Mouse (Mus musculus) kidney, adult 9 months (tissue): Measurements from ENCODE around the gene Wnk2.
"Not testable (repeated sequence)": the region's sequence is repeated elsewhere in the genome, so short reads cannot be mapped to it uniquely, and the experiment has no call there.

Experiments used
- DNase-seq: peaks from one replicate; pipeline ENCODE4 v3.0.0; 2022

Wnk2 gene

DNA sequence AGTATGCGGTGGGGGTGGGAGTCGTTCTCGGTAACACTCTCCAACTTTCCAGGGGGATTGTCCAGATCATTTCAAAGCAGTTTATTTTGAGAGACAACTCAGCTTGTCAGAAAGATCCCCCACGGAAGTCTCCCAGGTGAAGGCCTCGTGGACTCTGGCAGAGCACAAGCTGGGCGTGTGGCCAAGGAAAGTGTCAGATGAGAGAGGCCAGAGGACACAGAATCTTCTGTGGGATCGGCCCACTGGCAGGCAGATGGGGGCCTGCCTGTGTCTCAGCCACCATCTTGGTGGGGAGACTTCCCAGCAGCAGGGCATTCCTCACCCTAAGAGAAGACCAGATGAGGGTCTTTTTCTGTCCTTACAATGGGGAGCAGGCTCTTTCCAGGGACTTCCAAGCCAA lies 60.4 kb downstream of the Wnk2 start:
- peak; percentile 76 for DNase-seq

DNA sequence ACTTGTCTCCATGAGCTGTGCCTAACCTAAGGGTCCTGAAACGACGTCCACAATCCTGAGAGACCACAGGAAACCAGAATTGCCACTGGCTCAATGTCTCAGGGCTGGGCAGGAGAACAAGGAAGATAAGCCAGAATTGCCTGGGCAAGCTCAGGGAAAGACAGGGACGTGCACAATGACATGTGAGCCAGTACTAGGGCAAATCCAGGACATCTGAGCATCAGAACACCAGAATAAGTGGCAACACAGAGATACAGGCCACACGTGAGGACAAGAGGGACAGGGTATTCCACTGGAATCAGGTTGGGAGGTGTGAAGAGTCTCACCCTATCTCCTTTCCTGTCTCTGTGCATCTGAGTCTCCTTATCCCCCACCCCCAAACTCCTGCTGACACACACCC lies 61.4 kb downstream of the Wnk2 start:
- DNase-seq: no peak

DNA sequence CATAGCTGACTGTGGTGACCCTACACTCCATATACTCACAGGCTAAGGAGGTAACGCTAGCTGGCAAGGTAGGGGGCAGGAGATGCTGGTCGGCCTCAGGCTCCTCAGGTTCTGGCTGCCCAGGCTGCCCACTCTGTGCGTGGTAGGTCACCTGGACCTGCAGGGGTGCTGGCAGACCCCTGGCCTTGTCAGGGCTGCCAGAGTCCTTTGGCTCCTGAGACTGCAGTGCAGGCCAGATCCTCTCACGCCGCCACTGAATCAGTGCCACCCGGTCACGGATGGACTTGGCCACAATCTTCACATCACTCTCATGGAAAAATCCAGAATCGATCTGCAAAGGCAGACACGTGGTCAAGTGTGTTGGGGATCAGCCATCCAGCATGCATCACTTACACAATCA lies 62.6 kb downstream of the Wnk2 start:
- DNase-seq: no peak

DNA sequence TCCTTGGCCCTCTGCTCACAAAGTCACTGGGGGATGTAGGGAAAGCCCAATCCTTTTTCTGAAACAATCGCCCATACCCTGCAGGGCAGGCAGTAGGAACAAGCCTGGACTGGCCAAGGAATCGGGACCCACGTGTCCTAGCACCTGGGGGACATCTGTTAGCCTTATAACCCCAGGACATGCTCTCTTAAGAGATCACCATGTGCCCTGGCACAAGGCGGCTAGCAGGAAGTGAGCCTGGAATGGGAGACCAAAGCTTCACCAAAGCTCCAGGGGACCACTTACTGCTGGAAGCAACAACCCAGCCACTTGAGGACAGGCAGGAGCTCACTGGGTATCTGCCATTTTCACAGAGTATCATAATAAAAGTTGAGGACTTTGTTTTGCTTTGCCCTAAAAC lies 63.0 kb downstream of the Wnk2 start:
- DNase-seq: peak; percentile 62

DNA sequence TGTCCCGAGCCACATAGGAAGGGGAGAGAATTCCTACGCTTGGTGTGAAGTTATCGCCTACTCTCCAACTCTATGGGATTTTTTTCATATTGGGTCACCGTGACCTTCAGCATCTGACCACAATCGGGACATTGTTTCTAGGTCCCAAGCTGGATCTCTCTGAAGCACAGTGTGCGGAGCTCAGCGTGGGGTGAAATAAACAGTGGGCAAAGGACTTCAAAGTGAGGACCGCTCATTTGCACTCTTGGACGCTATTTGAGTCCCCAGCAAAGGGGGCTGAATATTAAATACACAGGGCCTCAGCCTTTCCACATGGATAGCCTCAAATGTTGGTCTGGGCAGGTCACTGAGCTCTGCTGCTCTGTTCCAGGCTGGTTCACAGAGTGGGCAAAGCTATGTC lies 63.9 kb downstream of the Wnk2 start:
- DNase-seq: no peak

DNA sequence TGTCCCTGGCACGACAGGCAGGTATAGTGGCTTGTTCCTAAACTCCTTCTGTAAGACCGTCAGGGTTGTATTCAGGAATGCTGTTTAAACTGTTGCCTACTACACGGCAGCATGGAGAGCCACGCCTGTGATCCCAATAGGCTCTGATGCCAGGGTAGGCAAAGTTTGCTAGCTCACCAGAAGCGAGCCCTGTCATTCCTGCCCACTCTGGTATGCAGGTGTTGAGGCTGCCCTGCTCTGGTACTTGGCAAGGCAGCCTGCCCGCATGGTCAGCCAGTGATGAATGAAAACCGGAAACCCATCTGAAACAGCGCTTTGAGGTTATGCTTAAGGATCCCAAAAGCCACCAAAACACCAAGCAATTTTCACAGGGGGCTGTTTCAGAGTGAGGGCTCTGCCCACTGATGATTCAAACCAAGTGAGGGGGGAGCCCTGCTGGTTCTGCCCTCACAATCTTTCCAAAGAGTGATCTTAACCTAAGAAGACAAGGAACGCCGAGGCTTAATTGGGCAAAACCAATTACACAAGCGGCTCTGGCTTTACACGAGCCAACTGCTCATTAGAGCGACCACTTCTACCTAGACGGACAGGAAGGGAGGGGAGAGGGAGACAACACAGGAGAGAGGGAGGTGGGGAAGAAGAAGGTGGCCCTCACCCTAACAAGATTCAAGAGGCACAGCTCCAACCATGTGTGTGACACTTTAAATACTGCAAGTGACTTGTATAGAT lies 65.5 kb downstream of the Wnk2 start:
- no peak for DNase-seq

DNA sequence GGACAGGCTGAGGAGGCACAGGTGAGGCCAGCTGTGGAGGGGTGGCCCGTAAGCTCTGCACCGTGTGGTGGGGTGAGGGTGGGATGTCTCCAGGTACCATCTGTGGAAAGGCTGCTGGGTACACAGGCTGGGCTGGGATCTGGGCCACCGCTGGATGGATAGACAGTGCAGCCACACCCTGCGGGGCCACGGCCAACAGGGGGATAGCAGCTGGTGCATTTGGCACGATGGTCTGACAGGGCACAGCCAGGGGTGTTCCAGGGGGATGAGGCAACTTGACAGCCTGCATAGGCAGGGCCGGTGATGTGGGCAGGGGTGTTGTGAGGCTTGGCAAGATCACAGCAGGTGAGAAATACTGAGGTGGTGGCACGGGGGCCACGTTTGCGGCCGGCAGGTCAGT lies 71.6 kb downstream of the Wnk2 start:
- DNase-seq: no peak

DNA sequence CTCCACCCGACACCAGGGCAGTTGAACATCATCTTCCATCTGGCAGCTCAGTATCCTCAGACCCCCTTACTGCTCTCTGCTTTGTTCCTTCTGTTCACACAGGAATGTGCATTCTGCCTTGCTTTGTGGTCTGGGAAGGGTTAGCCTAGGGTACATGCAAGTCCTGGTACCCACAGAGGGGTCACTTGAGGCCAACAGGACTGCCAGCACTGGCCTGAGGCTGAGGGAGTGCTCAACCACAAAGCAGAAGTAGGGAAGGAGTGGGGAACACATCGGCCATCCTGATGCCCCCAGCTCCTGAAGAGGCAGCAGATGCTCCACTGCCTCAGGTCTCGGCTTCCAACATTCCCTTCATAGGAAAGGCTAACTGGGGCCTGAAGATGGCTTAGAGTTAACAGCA lies 72.4 kb downstream of the Wnk2 start:
- DNase-seq: no peak

DNA sequence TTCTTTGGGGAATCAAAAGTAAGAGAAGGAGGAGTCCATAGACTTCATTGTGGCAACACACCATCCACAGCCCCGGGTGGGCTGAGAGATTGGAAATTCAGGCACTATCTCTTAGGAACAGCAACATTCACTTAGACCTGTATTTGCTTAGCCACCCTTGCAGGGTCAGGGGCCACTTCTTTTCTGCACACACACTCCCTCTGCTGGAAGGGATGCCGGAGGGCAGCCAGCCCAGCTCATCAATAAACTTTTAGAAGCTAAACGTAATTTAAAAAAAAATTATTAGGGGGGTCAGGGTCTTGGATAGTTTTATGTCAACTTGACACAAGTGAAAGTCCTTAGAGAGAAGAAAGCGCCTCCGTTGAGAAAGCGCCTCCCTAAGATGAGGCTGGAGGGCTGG lies 74.5 kb downstream of the Wnk2 start:
- DNase-seq: no peak

DNA sequence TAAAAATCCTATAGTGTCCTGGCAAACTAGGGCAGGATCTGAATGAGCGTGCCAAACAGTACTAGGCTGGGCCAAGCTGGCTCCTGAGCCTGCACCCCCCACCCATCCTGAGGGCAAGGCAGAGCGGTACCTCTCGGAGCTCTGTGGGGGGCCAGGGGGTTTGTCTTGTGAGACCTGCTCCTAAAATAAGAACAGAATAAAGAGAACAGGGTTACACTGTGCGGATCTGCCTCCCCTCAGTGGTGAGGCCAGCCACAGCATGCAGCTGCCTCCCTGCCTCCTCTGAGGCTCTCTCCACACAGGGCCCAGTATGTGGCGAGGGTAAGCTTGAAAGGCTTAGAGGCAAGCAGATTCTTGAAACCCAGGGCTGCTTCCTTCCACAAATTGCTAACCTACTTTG lies 76.0 kb downstream of the Wnk2 start:
- DNase-seq: no peak

DNA sequence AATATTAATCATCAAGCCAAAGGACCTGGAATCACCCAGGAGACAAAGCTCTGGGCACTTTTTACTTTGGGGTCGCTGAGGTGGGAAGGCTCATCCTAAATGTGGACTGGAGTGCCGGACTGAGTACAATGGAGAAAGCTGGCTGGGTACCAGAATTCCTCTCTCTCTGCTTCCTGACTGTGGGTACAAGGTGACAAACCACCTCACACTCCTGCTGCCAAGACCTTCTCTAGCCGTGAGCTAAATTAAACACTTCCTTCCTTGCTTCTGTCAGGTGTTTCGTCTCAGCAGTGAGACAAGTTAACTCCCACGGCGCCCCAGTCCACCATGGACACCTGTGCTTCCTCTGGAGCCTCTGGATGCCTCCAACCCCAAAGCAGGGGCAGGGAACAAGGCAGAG lies 77.8 kb downstream of the Wnk2 start:
- DNase-seq: no peak

DNA sequence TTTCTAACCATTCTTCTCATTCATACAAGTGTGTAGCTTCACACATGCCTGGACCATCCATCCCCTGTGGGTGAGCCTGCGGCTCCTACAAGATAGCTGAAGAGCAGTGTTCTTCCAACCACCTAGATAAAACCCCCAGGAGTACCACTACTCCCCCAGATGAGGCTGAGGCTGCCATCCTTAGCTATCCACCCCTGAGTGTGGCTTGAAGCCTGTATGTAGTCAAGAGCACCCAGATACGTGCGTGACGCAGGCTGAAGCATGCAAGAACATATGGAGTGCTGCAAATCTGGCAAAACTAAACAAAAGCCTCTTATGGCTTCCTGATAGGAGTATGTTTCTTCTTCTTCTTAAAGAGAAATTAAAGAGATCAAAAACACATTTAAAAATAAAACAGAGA lies 78.4 kb downstream of the Wnk2 start:
- no peak for DNase-seq

DNA sequence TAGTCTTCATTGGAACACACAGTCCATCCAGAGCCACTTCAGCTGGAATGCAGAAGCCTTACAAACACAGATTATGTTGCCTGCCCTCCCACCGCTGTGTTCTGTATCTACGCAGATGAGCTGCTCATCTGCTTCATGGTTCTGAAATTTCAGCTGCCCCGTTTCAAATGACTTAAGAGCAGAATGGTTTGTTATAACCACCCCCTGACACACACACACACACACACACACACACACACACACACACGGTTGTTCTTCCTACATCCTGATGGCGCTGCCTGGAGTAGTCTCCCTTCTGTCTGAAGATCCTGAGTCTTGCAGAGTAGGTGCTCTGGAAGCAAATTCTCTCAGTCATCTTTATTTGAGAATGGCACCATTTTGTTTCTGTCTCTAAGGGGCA lies 83.6 kb downstream of the Wnk2 start:
- no peak for DNase-seq

DNA sequence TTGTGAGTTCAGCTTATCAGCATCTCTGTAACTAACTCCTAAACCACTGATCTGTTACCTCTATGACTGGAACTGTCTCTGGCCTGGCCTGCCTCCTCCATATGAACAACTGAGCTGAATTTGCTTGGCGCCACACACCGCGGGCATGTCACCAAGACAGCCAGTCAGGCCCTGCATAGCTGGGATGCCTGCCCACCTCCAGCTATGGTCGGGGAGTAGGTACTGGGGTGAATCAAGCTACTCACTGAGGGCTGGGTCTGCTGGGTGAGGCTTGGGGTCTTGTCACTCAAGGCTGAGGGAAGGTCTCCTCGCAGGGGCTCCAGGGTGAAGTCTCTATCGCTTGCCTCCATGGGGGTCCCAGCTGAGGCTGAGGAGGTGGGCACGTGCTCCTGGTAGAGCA lies 87.4 kb downstream of the Wnk2 start:
- no peak for DNase-seq

DNA sequence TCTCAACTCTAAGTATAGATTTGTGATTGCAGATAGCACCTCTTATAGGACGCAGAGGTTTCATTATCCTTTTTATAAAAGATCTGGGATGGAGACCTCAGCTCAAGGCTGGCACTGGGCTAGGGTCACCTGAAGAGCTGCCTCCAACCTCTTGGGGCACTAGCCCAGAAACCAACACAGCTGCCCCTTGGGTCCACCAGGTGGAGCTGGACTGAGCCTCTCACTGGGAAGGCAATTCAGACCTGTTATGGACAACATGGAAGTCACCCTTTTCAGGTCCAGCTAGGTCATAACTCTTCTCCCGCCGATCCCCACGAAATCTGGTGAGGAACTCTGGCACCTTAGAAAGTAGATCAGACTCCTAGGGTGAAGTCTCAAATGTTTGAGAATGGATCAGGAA lies 89.3 kb downstream of the Wnk2 start:
- peak; percentile 75 for DNase-seq

DNA sequence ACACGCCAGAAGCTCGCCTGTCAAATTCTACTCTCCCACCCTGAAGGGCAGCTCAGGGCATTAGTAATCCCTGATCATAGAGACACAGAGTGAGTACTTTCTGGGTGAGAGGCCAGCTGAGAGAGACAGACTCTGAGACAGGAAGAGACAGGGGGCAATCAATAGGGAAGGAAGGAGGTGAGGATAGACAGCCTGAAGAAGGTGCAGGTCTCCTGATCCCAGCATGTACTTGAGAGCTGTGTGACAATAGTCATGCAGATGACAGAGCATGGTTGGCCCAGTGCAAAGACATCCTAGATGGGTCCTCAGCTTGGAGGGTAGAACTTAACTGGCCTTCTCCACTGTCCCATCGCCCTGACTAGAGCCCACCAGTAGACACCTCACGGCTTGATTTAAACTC lies 91.5 kb downstream of the Wnk2 start:
- no peak for DNase-seq

DNA sequence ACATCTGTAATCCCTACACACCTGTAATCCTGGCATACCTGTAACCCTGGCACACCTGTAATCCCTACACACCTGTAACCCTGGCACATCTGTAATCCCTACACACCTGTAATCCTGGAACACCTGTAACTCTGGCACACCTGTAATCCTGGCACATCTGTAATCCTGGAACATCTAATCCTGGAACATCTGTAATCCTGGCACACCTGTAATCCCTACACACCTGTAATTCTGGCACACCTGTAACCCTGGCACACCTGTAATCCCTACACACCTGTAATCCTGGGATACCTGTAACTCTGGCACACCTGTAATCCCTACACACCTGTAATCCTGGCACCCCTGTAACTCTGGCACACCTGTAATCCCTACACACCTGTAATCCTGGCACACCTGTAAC lies 93.1 kb downstream of the Wnk2 start:
- not testable (repeated sequence) for DNase-seq

DNA sequence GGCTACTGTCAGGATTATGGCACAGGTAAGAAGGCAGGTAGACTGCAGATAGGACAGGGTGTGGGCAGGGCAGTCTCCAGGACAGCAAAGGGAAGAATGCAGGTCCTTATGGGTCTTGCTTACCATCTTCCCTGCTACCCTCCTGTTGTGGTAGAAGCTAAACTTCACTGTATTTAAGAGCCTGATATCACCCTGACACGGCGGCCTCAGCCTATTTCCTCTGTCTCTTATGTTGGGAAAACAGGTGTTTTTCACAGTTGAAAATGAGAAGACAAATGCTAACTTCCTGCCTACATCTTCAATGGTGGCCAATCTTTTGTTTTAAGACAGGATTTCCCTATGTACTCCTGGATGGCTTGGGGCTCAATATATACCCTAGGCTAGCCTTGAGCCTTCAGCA lies 94.5 kb downstream of the Wnk2 start:
- DNase-seq: no peak

DNA sequence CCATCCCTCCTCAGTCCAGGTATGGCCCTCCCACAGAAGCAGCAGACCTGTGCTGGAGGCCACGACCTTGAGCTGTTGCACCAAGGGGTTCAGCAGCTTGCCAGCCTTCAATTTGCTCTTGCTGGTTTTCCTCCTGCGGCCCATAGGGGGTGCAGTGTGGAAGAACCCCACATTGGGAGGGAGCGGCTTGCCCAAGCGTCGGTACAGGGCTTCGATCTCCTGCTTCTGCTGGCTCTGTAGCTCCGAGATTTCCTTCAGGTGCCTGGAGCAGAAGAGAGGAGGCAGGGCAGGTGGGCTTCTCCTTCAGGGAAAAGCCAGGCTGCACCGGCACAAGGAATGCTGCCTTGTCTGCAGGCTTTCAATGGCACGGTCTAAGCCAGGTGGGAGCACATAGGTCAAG lies 95.3 kb downstream of the Wnk2 start:
- DNase-seq: peak; percentile 10

DNA sequence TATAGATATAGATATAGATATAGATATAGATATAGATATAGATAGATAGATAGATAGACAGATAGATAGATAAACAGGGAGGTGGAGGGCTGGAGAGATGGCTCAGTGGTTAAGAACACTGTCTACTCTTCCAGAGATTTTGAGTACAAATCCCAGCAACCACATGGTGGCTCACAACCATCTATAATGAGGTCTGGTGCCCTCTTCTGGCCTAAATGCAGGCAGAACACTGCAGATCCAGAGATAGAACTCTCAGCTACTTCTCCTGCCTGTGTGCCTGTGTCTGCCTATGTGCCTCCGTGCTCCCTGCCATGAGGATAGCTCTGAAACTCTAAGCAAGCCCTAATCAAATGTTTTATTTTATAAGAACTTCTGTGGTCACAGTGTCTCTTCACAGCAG lies 100.4 kb downstream of the Wnk2 start:
- DNase-seq: no peak

DNA sequence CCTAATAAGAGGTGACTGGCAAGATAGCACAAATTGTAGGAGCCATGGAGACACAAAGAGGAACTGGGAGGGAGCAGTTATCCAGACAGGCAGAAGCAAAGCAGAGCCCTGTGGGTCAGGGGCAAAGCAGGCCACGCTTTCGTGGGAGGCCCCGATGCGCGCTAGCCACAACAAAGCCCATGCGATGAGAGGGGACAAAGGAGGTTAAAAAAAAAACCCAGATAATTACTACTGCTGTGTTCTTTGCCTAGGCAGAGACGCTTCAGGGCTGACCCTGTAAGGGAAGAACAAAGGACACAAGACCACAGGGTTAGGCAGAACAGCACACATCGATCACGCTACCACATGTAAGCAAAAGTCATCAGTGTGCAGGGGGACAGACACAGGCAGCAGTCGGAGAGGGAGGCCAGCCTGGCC lies 103.7 kb downstream of the Wnk2 start:
- no peak for DNase-seq

DNA sequence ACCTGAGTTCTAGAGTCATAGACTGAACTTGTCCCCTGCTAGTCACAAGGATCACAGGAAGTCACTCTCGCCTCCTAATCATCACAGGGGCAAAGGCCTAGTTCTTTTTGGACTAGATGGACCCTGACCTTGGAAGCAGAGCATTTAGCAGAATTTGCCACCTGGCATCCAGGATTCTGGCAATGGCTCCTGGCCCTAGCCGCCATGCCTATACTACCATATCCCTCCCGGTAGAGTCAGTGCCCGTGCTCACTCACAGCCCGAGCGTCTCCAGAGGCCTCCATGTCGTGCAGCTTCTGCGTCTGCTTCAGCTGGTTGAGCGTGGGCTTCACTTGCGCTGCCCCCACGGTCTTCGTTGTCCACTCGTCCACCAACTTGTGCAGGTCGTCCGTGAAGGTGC lies 105.4 kb downstream of the Wnk2 start:
- no peak for DNase-seq

DNA sequence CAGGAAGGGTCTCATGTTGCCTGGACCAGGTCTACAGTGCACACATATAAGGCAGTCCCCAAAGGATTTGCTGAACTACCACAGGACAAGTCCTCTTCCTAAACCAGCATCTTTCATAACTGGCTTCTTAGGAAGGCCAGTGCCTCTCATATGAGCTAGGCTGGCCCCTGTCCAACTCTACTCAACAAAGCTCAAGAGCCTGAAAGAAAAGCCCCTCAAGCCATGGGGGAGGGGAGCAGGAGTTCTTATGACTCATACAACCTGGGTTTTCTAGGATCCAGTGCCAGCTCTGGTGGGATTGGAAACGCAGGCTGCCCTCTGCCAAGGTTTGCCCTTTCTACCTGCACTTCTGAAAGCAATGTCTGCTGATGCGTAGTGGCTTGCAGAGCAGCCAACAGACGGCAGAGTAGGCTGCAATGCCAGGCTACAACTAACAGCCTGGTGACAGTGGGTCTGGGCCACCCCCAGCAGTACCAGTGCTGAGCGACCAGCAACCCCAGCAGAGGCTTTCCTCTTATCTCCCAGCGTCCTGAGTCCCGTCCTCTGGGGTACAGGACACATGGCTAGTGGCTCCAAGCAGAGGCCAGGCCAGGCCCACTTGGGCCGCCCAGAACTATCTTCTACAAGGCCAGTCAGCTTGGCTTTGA lies 110.8 kb downstream of the Wnk2 start:
- DNase-seq: no peak

DNA sequence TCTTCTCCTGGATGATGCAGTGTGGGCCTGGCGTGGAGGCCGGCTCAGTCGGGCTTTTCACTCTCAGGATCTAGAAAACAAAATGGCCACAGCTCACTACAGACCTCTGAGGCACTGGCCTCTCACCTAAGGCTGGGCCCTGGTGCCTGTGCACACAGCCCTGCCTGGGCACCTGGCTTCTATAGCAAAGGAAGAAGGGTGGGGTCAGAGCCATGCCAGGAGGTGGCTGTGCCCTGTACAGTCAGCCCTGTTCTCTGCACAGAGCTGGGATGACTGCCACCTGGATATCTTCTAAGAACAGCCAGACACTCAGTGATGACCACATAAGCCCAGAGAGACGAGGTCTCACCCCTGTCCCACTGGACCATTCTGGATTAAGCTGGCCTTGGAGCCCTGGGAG lies 111.4 kb downstream of the Wnk2 start:
- DNase-seq: no peak

DNA sequence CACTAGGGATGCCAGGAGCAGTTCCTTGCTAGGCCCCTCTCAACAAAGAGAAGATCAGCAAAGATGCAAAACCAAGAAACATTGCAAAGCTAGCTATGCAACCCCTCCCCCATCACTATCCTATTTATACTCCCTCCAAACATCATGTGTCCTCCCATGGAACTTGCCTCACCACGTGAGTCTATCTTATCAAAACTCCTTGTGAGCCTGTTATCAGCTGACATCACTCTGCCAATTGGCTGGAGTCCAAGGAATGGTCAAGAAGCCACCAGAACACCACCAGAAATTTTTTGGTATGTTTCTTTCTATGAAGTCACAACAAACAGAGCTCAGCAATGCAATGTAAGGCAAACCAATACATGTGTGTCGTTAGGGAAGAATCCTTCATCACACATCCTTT lies 116.8 kb downstream of the Wnk2 start:
- no peak for DNase-seq
